Mouse (Mus musculus): Measurements from ENCODE around the gene Rab44. TPM values are rescaled to one million over a fixed set of nuclear protein-coding genes. Genes with fewer than 3 reads are reported as not detected.
A peak's percentile ranks its signal among the peaks of the same experiment; 100 is the strongest.

Gene Rab44
- total RNA-seq, 4 experiments from 2014 or later: 0.14 TPM; not detected in 3

DNA sequence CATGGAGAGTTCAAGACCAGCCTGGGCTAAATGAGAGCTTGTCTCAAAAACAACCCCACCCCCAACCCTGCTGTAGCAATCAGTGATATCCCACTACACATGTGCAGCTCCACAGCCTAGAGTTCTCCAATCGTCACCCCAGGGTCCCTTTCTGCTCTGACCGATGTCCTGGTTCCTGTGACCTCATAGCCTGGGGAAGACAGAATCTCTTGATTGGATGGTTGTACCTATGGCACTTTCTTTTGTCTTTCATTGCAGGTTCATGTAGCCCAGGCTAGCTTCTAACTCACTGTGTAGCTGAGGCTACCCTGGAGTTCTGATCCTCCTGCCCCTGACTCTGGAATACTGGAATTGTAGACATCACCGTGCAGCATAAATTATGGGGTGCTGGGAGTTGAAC, 12.6 kb downstream of the Rab44 start:
- DNase-seq (ENCODE audit: low spot score in 2 of 2): peak in 1 of 2 experiments; percentile 1

DNA sequence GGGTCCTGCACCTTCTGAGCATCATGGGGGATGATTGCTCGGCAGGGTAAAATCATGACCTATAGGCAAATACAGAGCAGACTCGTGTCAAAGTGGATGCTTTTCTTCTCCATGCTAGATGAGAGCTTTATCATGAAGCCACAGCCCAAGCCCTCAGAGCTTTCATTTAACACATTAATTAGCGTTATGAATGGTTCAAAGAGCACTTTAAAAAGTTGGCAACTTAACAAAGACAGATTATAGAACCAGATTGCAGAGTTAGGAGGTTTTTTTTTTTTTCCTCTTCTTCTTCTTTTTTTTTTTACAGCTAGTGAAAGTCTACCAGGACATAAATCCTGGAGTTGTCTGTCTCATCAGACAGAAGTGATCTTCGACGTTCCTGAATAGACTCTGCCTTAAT, 15.4 kb downstream of the Rab44 start:
- no peak for DNase-seq (ENCODE audit: low spot score in 2 of 2)

DNA sequence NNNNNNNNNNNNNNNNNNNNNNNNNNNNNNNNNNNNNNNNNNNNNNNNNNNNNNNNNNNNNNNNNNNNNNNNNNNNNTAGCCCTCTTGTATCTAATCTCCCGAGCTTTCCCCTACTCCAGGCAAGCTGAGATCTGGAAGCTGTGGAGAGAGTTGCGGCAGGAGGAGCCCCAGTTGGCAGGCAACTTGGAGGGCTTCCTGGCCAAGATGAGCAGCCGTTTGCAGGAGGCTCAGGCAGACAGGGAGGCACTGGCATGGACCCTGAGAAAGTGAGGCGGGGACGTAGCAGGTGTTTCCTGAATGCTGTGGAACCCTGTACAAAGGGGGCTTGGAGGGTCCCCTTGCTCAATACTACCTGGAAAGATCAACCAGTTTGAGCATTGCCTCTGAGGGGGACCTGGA, 21.1 kb downstream of the Rab44 start:
- no peak for DNase-seq (ENCODE audit: low spot score in 2 of 2)

GRCm38 (mm10) chr17:29136236-29136635, 22.3 kb downstream of the Rab44 start:
- DNase-seq (ENCODE audit: low spot score in 2 of 2): no peak

DNA sequence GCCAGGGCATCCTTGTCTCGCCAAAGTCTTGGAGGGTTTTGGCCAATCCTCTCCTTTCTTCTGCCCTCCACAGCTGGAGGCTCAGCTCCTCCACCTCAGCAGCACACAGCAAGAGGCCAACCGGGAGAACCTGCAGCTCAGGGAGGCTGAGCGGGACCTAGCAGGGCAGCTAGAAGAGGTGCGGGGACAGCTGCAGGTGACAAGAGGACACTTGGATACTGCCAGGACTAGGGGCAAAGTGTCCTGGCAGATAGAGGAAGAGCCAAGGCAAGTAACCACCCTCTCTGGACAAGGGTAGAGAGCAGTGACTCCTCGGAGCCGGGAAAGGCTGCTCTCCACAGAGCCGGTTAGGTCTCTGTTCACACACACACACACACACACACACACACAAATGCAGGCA, 24.0 kb downstream of the Rab44 start:
- no peak for DNase-seq (ENCODE audit: low spot score in 2 of 2)

DNA sequence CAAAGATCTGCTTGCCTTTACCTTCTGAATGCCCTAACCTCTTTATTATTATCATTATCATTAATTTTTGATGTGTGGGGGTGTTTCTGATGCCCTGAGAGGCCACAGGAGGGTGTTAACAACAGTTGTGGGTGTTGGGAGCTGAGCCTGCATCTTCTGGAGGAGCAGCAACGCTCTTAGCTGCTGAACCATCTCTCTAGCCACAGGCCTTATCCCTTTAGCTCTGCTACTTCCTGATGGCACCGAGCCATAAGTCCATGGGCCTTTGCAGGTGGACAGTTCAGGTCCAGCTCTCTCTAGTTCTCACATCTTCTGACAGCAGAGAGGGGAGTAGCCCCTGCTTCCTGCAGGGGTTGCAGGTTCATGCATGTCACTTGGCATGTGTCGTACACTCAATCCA, 27.6 kb downstream of the Rab44 start:
- DNase-seq (ENCODE audit: low spot score in 2 of 2): no peak

GRCm38 (mm10) chr17:29143266-29143665, 29.3 kb downstream of the Rab44 start:
- DNase-seq (ENCODE audit: low spot score in 2 of 2): no peak

- no peak for DNase-seq (ENCODE audit: low spot score in 2 of 2)
Observed at GRCm38 (mm10) chr17:29145101-29145500, 31.2 kb downstream of the Rab44 start.

- no peak for DNase-seq (ENCODE audit: low spot score in 2 of 2)
Observed at GRCm38 (mm10) chr17:29147273-29147672, 33.3 kb downstream of the Rab44 start.

GRCm38 (mm10) chr17:29147773-29148172, 33.8 kb downstream of the Rab44 start:
- no peak for DNase-seq (ENCODE audit: low spot score in 2 of 2)

- DNase-seq (ENCODE audit: low spot score in 2 of 2): no peak
Observed at GRCm38 (mm10) chr17:29149766-29150165, 35.8 kb downstream of the Rab44 start.

DNA sequence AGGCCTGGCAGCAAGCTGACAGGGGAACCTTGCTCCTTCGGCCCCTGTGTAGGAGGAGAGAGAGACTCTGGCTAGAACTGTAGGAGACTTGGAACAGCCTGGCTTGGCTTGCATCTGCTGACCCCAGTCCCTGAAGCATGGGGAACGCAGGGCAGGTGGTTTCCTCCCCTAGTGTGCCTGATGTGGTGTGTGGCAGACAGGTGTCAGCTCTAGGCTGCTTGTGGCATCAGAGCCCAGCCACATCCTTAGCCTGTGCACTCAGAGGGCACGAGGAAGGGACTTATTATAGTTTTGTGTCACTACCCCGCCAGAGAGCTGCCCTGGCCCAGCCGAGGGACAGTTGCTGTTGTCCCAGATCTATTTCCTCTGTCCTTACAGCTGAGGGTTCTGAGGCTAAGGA, 38.6 kb downstream of the Rab44 start:
- no peak for DNase-seq (ENCODE audit: low spot score in 2 of 2)

DNA sequence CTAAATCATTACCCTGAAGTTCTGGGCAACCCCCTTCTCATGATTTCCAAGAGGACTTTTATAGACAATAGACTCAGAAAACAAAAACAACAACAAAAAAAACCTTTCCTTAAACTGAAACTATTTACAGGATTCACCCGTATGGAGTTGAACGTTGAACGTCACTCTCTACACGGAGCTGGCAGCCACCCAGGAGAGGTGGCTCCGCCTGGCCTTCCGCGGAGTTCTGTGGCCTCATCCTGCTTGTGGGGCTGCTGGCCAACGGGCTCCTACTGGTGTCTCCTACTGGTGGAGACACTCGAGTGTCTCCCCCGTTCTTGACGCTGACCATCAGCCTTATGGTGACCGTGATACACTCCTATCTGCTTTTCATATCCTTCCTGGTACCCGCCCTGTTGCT, 40.3 kb downstream of the Rab44 start:
- DNase-seq (ENCODE audit: low spot score in 2 of 2): no peak

DNA sequence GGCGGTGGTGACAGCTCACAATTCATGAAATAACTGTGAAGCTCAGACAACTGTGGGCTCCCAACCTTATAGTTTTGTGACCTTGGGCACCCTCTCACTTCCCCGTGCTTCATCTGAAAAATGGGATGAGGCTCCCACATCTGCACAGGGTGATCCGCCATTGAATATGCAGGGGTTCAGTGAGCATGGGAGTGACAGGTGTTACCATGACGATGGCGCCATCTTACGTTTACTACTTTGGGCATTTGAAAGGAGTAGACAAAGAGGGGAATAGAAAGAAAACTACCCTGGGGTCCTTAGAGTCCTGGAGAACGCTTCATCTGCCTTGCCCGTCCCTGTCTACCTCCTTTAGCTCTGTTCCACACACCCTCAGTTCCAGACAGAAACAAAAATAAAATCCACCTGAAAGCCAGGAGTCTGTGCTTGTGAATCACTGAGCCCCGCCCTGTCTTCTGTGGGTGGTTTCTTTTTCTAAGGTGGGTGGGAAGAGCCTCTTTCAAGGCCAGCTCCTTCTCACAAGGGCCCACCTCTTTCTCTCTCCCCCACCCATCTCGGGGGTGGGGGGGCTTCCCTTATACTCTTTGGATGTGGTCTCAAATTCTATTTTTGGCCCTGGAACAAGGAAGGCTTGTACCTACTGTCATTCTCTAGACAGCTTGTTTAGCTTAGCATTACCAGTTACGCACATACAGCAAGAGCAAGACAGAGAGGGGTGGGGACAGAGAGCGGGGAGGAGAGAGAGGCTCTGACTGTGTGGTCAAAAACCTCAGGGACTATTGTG, 41.6 kb downstream of the Rab44 start:
- DNase-seq (ENCODE audit: low spot score in 2 of 2): peak in 1 of 2 experiments; percentile 83

- DNase-seq (ENCODE audit: low spot score in 2 of 2): no peak
Observed at GRCm38 (mm10) chr17:29156396-29156795, 42.5 kb downstream of the Rab44 start.

- no peak for DNase-seq (ENCODE audit: low spot score in 2 of 2)
Observed at GRCm38 (mm10) chr17:29156866-29157265, 42.9 kb downstream of the Rab44 start.

DNA sequence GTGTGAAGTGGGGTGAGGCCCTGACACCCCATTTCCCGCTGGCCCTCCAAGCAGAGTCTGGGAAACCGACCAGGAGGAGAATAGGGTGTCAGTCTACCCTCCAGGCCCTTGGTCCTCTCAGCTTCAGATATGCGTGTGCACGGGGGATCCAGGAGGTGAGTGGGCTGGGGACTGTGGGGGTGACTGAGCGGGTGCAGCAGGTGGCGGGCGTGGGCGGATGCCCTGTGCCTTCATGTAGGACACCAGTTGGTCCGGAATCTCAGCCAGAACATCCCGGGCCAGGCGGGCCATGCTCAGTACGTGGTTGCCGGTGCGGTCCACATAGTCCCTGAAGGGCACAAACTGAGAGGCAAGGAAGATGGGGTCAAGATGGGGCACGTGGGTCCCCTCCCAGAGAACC, 45.0 kb downstream of the Rab44 start:
- no peak for DNase-seq (ENCODE audit: low spot score in 2 of 2)

DNA sequence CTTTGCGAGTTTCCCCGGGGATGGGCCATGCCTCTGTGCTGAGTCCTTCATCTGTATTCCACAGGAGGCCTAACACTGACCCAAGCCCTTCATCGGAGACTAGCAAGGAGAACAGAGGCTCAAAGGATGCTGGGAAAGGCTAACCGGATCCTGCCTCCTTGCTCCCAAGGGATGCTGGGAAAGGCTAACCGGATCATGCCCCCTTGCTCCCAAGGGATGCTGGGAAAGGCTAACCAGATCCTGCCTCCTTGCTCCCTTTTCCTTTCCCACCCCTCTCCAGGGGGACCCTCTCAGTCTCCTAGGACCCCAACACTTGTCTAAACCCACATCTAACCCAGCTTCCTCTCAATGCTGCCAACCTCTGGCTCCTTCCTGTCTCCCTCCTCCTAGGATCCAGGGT, 45.4 kb downstream of the Rab44 start:
- DNase-seq (ENCODE audit: low spot score in 2 of 2): no peak

DNA sequence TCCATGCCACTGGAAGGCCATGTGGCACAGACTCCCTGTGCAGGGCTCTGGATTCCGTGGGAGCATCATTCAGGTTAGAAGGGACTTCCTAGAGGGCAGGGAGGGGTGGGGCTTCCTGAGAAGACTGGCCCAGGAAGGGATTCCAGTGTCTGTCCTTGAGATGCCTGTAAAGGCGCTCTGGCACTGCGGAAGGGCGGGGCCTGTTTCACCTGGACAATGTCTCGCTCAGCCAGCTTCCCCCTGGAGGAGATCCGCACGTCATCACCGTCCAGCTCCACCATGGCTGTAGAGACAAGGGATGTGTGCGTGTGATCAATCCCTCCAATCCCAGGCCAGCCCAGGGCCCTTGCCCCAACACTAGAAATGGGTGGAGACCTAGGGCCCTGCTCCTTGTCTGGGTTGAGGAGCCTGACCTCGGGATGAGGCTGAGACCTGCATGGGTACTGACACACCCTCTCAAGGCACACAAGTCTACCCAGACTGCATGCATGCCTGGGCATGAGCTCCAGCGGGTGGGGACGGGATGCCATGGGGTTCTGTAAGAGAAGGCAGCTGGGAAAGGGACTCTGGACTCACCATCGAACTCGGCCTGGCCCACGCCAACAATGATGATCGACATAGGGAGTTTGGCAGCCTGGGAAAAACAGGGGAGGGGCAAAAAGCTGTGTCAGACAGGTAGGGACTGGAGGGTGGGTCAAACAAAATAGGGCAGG, 46.0 kb downstream of the Rab44 start:
- DNase-seq (ENCODE audit: low spot score in 2 of 2): no peak

- no peak for DNase-seq (ENCODE audit: low spot score in 2 of 2)
Observed at GRCm38 (mm10) chr17:29162334-29162733, 48.4 kb downstream of the Rab44 start.

GRCm38 (mm10) chr17:29164469-29165111, 50.6 kb downstream of the Rab44 start:
- no peak for DNase-seq (ENCODE audit: low spot score in 2 of 2)

DNA sequence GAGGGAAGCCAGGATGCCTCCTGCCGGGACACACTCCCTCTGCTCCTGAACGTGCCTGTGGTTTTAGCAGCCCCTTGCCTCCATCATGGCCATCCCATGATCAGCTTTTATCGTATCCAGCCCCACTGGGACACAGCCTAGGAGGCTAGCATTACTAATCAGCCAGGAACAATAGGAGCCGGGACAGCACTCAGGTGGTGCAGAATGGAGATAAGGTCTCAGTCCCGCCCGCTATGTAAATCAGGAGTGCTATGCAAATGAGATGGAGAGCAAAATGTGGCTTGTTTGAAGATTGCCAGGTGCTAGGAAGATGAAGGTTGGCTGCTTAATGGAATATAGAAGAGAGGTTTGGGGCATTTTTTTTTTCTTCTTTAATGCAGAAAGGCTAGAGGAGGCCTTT, 51.5 kb downstream of the Rab44 start:
- DNase-seq (ENCODE audit: low spot score in 2 of 2): no peak

Measured in left cerebral cortex, adult 8-10 months (tissue).